Mouse (Mus musculus) embryo, embryonic 10.5 days (tissue): Measurements from ENCODE around the gene Guca2a.

ENCODE experiments used
- DNase-seq: peaks from one replicate; pipeline ENCODE4 v3.0.0-alpha.2; 2015; ENCODE audit warnings: low spot score

Gene Guca2a

DNA sequence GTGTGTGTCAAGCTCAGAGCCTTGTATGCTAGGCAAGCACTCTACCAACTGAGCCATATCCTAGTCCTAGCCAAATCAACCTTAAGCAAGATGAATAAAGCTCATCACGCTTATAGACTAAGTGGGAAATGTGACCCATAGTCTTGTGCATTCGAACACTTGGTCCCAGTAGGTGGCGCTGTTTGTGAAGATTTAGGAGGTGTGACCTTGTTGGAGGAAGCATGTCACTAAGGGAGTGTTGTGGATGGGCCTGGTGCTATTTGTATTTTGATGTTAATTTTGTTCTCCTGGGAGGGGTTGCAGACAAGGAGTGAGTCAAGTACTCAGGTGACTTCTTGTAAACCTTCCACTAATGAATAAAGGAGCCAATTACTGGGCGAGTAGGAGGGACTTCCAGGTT, 5.2 kb downstream of the Guca2a start:
- DNase-seq: no peak

DNA sequence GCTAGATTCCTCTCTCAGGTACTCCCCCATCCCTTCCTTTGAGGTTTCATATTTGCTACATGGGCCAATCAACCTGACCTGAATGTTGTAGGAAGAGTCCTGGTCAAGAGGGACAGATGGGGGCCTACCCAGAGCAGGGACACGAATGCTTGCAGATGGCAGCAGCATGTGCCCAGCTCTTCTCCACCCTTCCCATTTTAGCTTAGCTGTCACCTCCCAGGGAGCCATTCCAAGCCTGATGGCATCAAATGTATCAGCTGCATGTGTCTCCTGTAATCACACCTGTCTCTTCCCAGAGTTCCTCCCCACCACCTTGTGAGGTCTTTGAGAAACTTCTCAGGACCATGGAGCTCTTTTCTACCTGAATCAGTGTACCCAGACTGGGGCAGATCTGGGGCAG, 19.5 kb downstream of the Guca2a start:
- no peak for DNase-seq

DNA sequence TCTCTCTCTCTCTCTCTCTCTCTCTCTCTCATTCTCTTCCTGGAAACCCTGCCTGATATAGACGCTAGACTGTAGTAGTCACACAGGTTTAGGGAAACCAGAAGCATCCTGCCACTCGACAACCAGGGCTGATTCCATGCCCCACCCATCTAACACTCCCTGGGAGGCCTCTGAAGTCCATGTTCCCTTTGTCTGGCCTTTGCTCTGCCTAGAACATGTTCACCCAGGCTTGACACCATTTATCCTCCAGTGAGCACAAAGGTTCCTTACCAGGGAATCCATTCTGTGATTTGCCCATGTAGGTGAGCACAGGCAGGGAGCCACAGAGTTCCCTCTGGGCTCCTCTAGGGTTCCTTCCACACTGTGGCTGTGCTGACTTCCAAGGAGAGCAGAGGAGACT, 20.7 kb downstream of the Guca2a start:
- DNase-seq: no peak

DNA sequence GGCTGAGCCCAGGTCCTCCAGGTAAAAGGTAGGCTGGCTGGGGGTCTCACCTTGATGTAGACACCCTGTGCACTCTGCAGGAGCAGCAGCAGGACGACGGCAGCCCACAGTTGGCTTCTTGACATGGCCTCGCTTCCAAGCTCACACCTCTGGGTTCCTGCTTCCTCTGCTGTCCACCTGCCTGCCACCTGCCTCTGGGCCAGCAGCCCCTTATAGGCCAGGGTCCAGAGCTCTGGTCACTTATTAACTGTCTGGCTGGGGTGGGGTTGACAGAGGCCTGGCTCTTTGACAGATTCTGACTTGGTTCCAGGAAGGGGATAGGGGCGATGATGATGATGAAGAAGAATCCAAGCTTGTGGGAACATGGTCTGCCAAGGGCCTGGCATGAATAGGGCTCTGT, 21.2 kb downstream of the Guca2a start, which contains the start of gene Guca2b:
Guca2b (minus strand) TSS at position 224 of the 400 bp plus-strand sequence.
- no peak for DNase-seq

DNA sequence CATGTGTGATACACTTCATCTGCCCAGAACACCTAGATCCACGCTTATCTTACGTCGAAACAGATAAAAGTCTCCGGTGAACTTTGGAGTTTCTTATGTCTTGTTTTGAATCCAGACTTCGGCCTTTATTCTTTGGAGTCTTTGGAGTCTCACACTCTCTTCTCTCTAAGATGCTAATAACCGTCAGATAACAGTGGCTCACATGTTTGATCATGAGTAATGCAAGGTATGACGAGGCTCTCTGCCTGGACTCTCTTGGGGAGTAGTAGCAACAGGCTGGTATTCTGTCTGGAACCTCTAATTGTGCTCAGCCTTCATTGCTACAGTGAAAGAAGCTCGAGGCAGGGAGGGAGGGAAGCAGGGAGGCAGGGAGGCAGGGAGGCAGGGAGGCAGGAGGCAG, 22.5 kb downstream of the Guca2a start:
- no peak for DNase-seq

DNA sequence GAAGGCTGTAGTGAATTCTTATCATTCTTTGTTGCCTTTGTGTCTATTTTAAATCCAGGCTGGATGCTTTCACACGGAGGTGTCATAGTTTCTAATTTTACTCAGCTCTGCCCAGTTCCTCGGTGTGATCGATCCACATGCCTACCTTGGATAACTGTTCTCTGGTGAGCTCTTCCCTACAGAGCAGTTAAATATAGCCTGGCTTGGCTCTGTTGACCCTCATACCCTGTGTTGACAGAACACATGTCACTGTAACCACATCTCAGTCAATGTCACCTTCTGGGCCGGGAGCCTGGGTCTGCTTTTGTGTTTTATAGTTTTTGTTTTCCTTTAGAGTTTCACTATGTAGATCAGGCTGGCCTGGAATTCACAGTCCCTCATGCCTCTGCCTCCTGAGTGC, 24.6 kb downstream of the Guca2a start:
- no peak for DNase-seq

DNA sequence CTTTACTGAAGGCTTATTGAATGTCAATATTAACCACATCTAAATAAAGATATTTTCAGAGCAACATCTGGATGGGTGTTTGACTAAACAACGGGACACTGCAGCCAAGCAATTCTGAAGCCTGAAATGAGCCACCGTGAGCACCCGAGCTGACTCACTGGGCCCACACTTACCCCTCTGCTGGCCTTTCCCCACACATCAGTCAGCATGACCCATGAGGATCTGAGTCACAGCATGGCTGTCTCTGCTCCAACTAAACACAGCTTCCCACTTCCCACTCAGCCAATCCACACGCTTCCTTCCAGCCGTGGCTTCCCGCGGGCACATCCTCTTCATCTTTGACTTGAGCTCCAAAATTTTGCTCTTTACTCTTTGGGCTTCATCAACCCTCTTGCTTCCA, 25.5 kb downstream of the Guca2a start:
- DNase-seq: no peak

DNA sequence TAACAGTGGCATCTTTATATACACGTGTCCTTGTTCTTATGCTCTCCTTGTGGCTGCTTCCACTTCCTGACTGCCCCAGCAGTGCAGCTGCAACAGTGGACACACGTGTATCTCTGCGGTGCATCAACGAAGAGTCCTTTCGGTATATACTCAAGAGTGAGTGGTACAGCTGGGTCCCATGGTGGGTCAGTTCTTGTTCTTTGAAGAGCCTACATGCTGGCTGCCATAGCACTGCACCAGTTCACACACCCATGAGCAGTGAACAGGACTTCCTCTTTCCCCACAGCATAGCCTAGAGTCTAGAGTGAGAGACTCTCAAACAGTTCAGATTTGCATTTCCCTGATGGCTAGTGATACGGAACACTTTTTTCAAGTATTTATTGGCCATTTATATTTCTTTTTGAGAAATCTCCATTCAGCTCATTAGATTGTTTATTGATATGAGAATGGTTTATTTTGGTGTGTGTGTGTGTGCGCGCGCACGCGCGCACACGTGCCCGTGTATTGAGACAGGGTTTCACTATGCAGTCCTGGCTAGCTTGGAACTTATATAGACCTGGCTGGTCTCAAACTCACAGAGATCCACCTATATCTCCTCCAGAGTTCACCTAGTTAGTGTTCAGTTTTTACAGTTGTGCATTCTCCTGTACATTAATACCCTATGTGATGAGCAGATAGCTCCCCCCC, 26.0 kb downstream of the Guca2a start:
- DNase-seq: no peak

DNA sequence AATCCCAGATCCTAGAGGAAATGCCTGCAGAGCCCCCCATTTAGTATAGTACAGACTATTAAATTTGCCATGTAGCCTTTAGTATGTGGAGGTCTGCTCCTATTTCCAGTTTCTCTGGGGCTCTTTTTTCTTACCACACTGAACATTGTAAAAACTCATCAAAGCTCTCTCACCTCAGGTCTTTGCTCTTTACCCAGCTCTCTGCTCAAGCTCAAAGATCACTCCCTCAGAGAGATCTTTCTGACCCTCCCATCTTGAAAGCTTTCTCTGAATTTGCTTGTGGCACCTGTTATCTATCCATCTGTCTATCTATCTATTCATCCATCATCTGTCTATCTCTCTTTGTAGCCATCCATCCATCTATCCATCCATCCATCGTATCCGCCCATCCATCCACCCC, 27.7 kb downstream of the Guca2a start:
- DNase-seq: no peak

DNA sequence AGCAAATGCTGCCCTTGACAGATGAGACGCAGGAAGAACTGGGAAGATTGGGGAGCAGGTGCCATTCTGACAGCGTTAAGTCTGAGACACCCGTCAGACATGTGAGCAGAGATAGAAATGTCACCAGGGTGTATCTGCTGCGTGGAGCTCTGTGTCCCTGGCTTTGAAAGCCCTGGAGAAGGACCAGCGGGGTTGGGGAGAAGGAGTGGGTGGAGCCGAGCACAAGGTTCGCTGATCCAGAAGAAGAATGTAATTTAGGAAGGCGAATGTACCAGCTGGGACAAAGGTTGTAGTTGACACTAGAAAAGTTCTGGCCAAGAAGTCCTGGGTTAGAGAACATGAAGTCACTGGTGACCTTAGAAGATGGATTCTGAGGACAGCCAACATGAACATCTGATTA, 28.6 kb downstream of the Guca2a start:
- no peak for DNase-seq

DNA sequence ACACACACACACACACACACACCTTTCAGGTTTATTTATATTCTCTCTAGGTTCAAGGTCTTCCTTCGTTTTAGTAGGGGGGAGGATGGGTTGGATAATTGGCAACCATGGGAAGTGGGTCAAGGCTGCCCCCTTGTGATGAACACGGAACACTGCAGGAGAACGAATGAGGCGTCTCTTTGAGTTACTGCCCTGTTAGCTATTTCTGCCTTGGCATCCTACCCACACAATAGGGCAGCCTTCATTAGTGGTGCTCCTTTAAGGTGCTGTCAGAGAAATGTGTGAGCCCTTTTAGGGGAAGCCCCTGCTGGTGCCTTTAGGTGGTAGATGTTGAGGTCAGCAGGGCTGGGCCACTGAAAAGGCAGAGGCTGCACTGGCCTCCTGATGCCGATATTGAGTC, 29.9 kb downstream of the Guca2a start:
- peak; percentile 75 for DNase-seq

DNA sequence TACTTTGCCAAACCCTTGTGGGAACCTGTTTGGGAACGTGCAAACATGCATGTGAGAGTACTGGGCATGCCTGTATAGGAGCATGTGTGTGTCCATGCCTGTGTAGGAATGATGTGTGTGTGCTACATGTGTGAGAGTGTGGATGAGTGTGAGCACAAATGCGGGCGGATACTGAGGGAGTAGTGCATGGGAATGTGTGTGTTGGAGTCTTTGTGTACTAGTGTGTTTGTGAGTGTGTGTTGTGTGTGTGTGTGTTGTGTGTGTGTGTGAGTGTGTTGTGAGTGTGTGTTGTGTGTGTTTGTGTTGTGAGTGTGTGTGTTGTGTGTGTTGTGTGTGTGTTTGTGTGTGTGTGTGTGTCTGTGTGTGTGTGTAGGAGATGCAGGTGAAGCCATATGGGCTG, 30.7 kb downstream of the Guca2a start:
- no peak for DNase-seq

DNA sequence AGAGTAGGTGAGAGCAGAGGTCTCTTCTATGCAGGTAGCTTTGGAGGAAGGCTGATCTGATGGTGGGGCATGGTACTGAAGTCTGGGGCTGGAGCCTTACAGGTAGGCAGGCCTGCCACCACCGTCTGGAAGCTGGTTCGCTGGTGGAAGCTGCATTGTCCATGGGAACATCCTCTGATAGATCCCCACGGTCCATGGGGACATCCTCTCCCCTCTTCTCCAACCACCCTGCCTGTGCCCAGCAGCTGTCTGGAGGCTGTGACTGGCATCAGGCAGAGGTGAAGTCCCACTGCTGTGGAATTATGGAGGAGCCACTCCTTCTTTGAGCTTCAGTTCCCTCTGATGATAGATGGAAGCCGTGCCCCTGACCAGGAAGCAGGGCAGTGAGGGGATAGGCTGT, 31.1 kb downstream of the Guca2a start:
- DNase-seq: no peak

DNA sequence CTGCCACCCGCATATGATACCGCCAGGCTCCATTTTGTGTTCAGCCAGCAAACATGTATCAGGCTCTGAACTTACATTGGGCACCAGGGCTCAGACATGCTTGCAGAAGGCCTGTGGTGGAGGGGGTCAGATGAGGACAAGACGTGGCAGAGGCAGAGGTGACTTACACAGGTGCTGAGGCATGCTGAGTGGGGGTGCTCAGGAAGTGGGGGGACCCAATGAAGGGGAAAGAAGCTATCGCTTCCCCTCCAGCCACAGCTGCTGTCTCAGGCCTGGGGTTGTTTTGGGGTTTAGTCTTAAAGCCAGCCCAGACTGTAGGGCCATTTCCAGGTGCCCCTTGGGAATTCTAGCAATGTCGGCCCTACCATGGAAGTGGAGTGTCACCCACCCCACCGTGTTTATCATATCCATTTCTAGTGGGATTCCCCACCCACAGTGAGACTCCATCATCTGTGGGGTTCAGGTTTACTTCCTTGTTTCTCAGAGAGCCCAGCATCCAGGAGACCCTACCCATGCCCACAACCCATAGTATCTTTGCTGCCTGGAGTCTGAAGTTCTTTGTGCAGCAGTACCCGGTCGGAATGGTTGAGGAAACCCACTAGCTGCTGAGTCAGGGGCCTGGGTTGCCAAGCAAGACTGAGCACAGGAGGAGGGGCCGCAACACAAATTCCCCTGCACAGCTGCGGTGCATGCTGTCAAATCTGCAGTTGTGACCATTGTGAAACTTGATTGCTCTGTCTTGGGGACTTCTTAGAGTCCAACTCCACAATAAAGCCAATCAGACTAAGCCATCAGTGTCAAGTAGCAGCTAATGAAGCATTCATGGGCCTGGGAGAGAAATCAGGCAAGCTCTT, 32.1 kb downstream of the Guca2a start:
- no peak for DNase-seq

DNA sequence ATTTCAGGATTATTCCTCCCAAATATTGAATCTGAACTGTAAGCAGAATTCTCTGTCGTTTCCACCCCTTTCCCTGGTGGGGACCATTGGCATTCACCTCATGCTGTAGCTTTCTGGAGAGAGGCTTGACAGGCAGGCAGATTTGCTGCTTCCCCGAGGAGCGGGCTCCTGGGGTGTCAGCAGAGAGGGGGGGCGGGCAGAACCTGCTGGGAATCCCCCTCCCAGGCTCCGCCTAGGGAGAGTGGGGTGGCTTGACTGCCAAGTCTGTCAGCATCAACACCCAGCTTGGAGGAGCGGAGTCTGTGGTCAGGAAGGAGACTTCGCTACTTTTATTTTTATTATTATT, 32.7 kb downstream of the Guca2a start:
- DNase-seq: no peak

DNA sequence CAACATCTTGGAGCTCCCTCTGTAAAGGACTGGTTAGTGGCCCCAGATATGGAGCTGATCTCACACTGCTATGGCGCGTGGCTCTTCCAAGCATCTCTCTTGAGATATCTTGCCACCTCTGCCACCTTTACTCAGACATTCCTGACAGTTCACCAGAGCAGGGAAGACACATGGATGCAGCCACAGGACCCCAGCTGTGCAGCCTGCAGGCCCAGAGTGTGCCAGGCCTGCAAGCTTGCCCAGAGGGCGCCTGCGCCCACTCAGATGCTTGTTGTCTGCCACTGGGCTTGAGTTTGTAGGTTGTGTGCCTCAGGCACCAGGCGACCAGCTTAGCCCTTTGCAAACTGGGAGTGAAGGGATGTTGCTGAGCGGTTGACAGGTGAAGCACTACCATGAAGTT, 33.2 kb downstream of the Guca2a start:
- no peak for DNase-seq

DNA sequence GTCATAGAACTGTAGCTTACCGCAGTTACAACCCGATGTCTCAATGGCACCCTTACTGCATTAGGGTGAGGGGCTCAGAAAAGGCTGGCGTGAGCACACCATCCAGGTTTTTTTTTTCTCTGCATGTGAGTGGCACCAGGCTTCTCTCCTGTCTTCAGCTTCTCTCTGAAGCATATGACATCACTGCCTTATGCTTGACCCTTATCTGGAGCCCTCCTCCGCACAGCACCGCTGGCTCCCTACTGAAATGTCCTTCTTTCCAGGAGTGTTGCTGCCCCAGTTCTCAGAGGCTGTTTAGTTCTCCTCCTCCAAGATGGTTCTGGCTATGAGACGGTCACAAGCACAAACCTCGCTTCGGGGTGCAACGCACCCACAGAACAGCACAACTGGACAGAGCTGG, 33.7 kb downstream of the Guca2a start:
- DNase-seq: no peak

DNA sequence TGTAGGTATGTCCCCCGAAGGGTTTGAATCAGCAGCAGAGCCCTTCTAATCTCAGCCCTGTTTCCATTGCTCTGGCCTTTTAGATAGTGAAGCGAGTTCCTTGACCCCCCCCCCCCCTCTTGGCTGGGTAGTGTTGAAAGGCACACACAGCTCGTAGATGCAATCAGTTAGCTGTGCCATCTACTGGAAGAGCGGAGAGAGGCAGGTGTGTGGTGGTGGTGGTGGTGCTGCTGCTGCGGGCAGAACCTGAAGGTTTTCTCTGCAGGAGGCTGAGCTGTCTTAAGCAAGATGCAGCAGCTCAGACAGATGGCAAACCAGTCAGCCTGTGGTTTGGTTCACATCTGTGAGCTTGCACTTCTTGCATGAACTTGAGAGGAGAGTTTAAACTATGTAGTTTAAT, 35.2 kb downstream of the Guca2a start:
- no peak for DNase-seq

DNA sequence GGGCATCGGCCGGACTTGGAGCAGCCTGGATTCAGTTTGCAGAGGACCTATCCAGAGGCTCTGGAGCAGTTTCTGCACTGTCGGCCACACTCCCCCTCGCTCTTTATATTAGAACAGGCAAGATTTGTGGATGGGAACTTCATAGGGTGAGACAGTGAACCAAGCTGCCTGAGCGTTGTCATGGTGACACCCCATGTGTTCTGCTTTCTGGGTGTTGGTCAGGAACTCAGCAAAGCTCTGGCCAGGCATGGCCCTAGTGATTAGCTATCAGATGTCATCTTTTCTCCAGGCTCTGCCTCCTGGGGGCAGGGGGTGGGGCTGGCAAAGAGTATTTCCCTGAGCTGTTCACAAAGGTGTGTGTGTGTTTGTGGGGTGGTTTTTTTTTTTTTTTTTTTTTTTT, 45.1 kb downstream of the Guca2a start:
- DNase-seq: peak; percentile 38

DNA sequence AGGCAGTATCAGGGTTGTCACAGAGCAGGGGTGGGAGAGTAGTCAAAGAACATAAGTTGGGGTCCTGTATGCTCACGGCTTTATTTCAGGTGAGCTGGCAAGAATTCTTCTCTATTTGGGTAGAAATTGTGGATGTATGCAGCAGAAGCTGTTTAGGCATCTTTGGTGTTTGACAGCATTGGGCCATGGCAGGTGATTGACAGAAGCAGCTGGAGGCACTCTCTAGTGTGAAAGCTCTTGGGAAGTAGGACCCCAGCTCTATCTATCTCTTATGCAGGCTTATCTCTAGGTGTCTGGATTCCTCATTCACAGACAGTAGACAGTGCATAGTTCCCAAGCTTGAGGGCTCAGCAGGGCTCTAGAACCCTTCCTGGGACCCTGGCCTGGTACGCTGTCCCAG, 48.2 kb downstream of the Guca2a start:
- DNase-seq: no peak
